Mouse (Mus musculus) forebrain, embryonic 13.5 days (tissue): ENCODE results near the gene Hist1h2bn. TPM values are rescaled to one million over a fixed set of nuclear protein-coding genes. Genes with fewer than 3 reads are reported as not detected.
A peak's percentile ranks its signal among the peaks of the same experiment; 100 is the strongest.
"Not testable (repeated sequence)": the region's sequence is repeated elsewhere in the genome, so short reads cannot be mapped to it uniquely, and the experiment has no call there.

Experiments used
- ATAC-seq: fragments of 200-750 bp; cut with Nextera tagmentation; 2 replicates; pipeline ENCODE4 v1.8.0; 2017
- H3K27ac ChIP-seq: fragments of 300-500 bp; sonication (generic); 2 replicates; pipeline ENCODE4 v1.5.1; 2015; ENCODE audit warnings: inconsistent platforms, mild to moderate bottlenecking, moderate library complexity
- H3K27me3 ChIP-seq: fragments of 300-500 bp; sonication (generic); 2 replicates; pipeline ENCODE4 v1.6.1; 2015; ENCODE audit warnings: mild to moderate bottlenecking, inconsistent platforms
- H3K36me3 ChIP-seq: fragments of 300-500 bp; sonication (generic); 2 replicates; pipeline ENCODE4 v1.6.1; 2015; ENCODE audit warnings: mild to moderate bottlenecking, inconsistent platforms; ENCODE audit not compliant: poor library complexity, severe bottlenecking
- H3K4me1 ChIP-seq: fragments of 300-500 bp; sonication (generic); 2 replicates; pipeline ENCODE4 v1.6.1; 2015; ENCODE audit warnings: inconsistent platforms
- H3K4me2 ChIP-seq: fragments of 300-500 bp; sonication (generic); 2 replicates; pipeline ENCODE4 v1.6.1; 2015; ENCODE audit warnings: inconsistent platforms, mild to moderate bottlenecking, moderate library complexity
- H3K4me3 ChIP-seq: fragments of 300-500 bp; sonication (generic); 2 replicates; pipeline ENCODE4 v1.5.1; 2015; ENCODE audit warnings: mild to moderate bottlenecking, inconsistent platforms
- H3K9ac ChIP-seq: fragments of 300-500 bp; sonication (generic); 2 replicates; pipeline ENCODE4 v1.6.1; 2015; ENCODE audit warnings: mild to moderate bottlenecking, inconsistent platforms
- H3K9me3 ChIP-seq: fragments of 300-500 bp; sonication (generic); replicated peaks from 2 replicates; pipeline ENCODE4 v1.6.1; 2016; ENCODE audit warnings: inconsistent platforms
- WGBS: fragments of 180-500 bp; shearing (Covaris S2); methylation state at CpG from one replicate; pipeline ENCODE4 v1.1.7; 2015; 5-methylcytosine and 5-hydroxymethylcytosine counted together
- microRNA-seq: library from miRNA; unstranded; fragments of <30 nt; microRNA quantifications from one replicate; pipeline ENCODE4, GENCODE M21; 2016
- polyA plus RNA-seq: library from polyadenylated mRNA; unstranded; fragments of >200 nt; fragmentation: Nextera tagmentation; extraction: Ambion mirVana; gene quantifications from 2 replicates; pipeline ENCODE4 v1.2.1, GENCODE M21; 2015

The Hist1h2bn gene
- polyA plus RNA-seq, 1 experiment from 2014 or later: 8.4 TPM

- H3K9me3 ChIP-seq, H3K36me3 ChIP-seq, H3K27me3 ChIP-seq: not testable (repeated sequence)
- under 1% methylated on average over 40 of the region's 63 CpGs for WGBS
- peak within 1 kb of the TSS; percentile 62 for H3K4me2 ChIP-seq
- peak within 1 kb of the TSS; percentile 69 for H3K9ac ChIP-seq
- ATAC-seq: peak; percentile 94
- peak within 1 kb of the TSS; percentile 39 for H3K4me3 ChIP-seq
- peak within 1 kb of the TSS; percentile 90 for H3K27ac ChIP-seq
- peaks cover 50% of the 10 kb centered on the region for H3K4me1 ChIP-seq
Measured at GRCm38 (mm10) chr13:21786899-21787629, 33.1 kb downstream of the Hist1h2bn start, which contains the start of the genes Hist1h2an and Hist1h2bp. Gene Hist1h2an, minus strand, starts transcription at chr13:21787218. Gene Hist1h2bp, plus strand, starts transcription at chr13:21787461.

DNA sequence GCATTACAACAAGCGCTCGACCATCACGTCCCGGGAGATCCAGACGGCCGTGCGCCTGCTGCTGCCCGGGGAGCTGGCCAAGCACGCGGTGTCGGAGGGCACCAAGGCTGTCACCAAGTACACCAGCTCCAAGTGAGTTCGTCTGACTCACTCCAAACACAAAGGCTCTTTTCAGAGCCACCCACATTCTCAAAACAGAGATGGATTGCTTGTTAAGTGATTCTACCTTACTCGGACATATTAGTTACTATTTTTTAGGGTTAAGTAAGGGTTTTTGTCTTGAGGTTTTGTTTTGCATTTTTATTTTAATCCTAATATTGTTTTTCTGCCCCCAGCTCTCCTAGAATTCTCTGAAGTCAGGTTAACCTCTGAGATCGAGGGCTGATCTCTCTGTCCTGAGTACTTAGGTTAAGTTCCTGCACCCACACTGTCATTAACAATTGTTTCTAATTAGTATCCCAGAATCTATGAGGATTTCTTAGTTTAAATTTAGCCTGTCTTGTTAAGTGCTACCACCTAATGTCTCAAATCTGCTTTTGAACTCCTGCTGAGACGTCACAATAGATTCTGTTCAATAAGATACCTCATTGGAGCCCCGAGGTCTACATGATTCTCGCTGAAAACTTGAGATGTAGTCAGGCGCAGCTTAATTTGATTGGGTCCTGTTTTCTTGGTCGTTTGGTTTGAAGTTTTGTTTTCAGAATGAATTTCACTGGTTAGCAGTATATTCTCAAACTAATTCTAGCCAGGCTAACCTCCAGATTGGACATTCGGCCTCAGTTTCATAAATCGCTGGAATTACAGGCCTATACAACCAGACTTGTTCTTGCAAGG is 34.1 kb downstream of the Hist1h2bn start:
- H3K4me2 ChIP-seq: peak overlapping the region; percentile 62
- ATAC-seq: peak; percentile 6; the same call in 1 of the 2 replicates
- H3K27me3 ChIP-seq: no peaks in the 10 kb centered on the region
- WGBS: 7% methylated on average over 17 of the region's 21 CpGs
- no peaks in the 10 kb centered on the region for H3K9me3 ChIP-seq
- H3K4me3 ChIP-seq: peak overlapping the region; percentile 39
- no peaks in the 10 kb centered on the region for H3K36me3 ChIP-seq
- H3K4me1 ChIP-seq: peaks cover 43% of the 10 kb centered on the region
- peak overlapping the region; percentile 48 for H3K9ac ChIP-seq
- H3K27ac ChIP-seq: peak overlapping the region; percentile 87

DNA sequence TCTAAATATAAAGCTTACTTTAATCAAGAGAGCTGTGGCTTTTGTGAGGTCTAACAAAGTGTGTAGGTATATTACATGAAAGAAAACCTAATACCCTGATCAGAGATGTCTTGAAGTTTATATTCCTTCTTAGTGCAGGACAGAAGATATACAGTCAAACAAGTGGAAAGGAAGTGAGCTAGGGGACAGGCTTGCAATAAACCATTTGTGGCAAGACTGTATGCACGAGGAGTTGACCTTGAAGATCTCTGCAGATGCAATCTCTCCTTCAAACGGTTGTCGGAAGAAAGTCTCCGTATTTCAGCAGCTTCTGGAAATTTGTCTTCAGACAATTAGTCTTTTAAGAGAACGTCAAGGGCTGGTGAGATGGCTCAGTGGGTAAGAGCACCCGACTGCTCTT is 36.0 kb downstream of the Hist1h2bn start:
- no peaks in the 10 kb centered on the region for H3K36me3 ChIP-seq
- no peak overlapping the region for H3K9ac ChIP-seq
- no peaks in the 10 kb centered on the region for H3K27me3 ChIP-seq
- ATAC-seq: no peak
- WGBS: 69% methylated on average over 6 of the region's 6 CpGs
- no peak overlapping the region for H3K4me2 ChIP-seq
- no peak overlapping the region for H3K4me3 ChIP-seq
- H3K9me3 ChIP-seq: no peaks in the 10 kb centered on the region
- no peak overlapping the region for H3K27ac ChIP-seq
- H3K4me1 ChIP-seq: peaks cover 33% of the 10 kb centered on the region

- no peak overlapping the region for H3K4me3 ChIP-seq
- no peaks in the 10 kb centered on the region for H3K27me3 ChIP-seq
- H3K27ac ChIP-seq: 0 out of 2 replicates have a peak overlapping the region, but pooled peaks have one; percentile 10
- H3K9ac ChIP-seq: peak overlapping the region; percentile 50
- peak overlapping the region; percentile 43 for H3K4me2 ChIP-seq
- no peaks in the 10 kb centered on the region for H3K9me3 ChIP-seq
- no peak for ATAC-seq
- no peaks in the 10 kb centered on the region for H3K36me3 ChIP-seq
- WGBS: 6% methylated on average over 17 of the region's 18 CpGs
- H3K4me1 ChIP-seq: peaks cover 29% of the 10 kb centered on the region
Measured at GRCm38 (mm10) chr13:21790601-21791283, 36.8 kb downstream of the Hist1h2bn start.

DNA sequence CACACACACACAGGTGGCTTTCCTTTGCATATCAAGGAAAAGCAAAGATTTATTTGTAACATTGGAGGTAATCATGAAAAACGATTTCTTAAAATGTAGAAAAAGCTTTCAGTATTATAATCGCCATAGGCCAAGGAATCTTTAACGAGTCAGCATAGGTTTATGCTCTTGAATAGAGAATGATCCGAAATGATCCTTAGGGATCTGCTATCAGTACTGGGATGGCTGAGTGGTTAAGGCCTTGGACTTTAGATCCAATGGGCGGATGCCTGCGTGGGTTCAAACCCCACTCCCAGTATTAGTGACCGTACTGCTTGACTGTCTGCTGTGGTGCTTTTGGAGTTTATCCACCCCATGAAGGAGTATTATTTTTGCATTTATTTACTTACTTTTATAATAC is 41.7 kb downstream of the Hist1h2bn start:
- H3K4me3 ChIP-seq: no peak overlapping the region
- peaks cover 5% of the 10 kb centered on the region for H3K4me1 ChIP-seq
- no peak for ATAC-seq
- no peaks in the 10 kb centered on the region for H3K27me3 ChIP-seq
- no peak overlapping the region for H3K4me2 ChIP-seq
- H3K9ac ChIP-seq: no peak overlapping the region
- no peak overlapping the region for H3K27ac ChIP-seq
- WGBS: 91% methylated on average over 7 of the region's 7 CpGs
- no peaks in the 10 kb centered on the region for H3K9me3 ChIP-seq
- H3K36me3 ChIP-seq: no peaks in the 10 kb centered on the region

DNA sequence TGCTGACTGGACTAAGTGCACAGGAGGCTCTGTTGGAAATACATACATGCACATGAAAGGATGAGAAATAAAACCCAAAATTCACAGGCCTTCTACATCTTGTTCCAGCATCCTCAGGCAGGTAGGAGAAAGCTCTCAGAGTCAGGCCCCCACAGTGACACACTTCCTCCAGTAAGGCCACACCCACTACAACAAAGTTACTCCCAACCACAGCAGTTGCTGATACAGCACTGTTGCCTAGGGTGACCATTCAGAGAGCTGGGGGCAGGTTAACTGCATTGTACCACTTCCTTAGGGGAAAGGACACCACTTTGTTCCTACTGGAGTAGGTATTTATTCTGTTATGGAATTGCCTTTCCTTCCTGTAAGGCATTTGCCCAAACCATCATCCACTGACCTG is 43.2 kb downstream of the Hist1h2bn start:
- H3K9me3 ChIP-seq, H3K27me3 ChIP-seq, H3K36me3 ChIP-seq, H3K4me3 ChIP-seq, H3K27ac ChIP-seq, H3K9ac ChIP-seq, ATAC-seq, H3K4me1 ChIP-seq, H3K4me2 ChIP-seq: not testable (repeated sequence)

- H3K36me3 ChIP-seq, H3K27ac ChIP-seq, H3K9me3 ChIP-seq, H3K4me2 ChIP-seq, H3K27me3 ChIP-seq, H3K9ac ChIP-seq, H3K4me3 ChIP-seq, H3K4me1 ChIP-seq: not testable (repeated sequence)
- ATAC-seq: peak; percentile 83
- no CpG with 5 or more reads among the region's 4 CpGs for WGBS
Measured at GRCm38 (mm10) chr13:21803058-21803457, 49.1 kb downstream of the Hist1h2bn start.

Small RNA genes lying within 50 kb of the gene (microRNA-seq; reads per million reads assigned to microRNA genes)
- gene Gm44346 (not detected), gene Gm44357 (not detected), gene Gm44367 (not detected), gene Gm44454 (not detected)

Other genes starting within 250 kb of the Hist1h2bn start
- gene Zkscan8, start 223.0 kb upstream of the Hist1h2bn start, polyA plus RNA-seq: 6.1 and 7.4 TPM in 2 replicates
- gene Olfr1366, start 211.3 kb upstream of the Hist1h2bn start, polyA plus RNA-seq: 0.17 and 0.33 TPM in 2 replicates
- gene Olfr1535, start 194.2 kb upstream of the Hist1h2bn start, polyA plus RNA-seq: not detected in 2 replicates
- not detected in 2 replicates for gene Olfr1364, start 172.4 kb upstream of the Hist1h2bn start, polyA plus RNA-seq
- gene Olfr1362, start 140.1 kb upstream of the Hist1h2bn start, polyA plus RNA-seq: not detected in 2 replicates
- gene Olfr11, start 111.6 kb upstream of the Hist1h2bn start, polyA plus RNA-seq: not detected in 2 replicates
- not detected in 2 replicates for gene Olfr1361, start 90.7 kb upstream of the Hist1h2bn start, polyA plus RNA-seq
- not detected in 2 replicates for gene Olfr1360, start 76.7 kb upstream of the Hist1h2bn start, polyA plus RNA-seq
- not detected in 2 replicates for gene Olfr1359, start 56.0 kb upstream of the Hist1h2bn start, polyA plus RNA-seq
- 1.7 and 4.8 TPM in 2 replicates for gene Hist1h2bl, start 38.0 kb upstream of the Hist1h2bn start, polyA plus RNA-seq
- 23.7 and 32.4 TPM in 2 replicates for gene Hist1h2ai, start 37.7 kb upstream of the Hist1h2bn start, polyA plus RNA-seq
- 23.7 and 35.3 TPM in 2 replicates for gene Hist1h3h, start 36.5 kb upstream of the Hist1h2bn start, polyA plus RNA-seq
- gene Hist1h2bm, start 32.1 kb upstream of the Hist1h2bn start, polyA plus RNA-seq: 5.9 and 6.9 TPM in 2 replicates
- gene Hist1h4j, start 19.1 kb upstream of the Hist1h2bn start, polyA plus RNA-seq: 1.3 and 1.9 TPM in 2 replicates
- gene Hist1h4k, start 3.6 kb upstream of the Hist1h2bn start, polyA plus RNA-seq: 6.9 and 11.1 TPM in 2 replicates
- gene Hist1h2ak, start 296 bp upstream of the Hist1h2bn start, polyA plus RNA-seq: 49.6 and 61.0 TPM in 2 replicates
- 37.1 and 38.4 TPM in 2 replicates for gene Hist1h1b, start 26.5 kb downstream of the Hist1h2bn start, polyA plus RNA-seq
- 166 and 192 TPM in 2 replicates for gene Hist1h3i, start 29.2 kb downstream of the Hist1h2bn start, polyA plus RNA-seq
- gene Hist1h2an, start 33.1 kb downstream of the Hist1h2bn start, polyA plus RNA-seq: 12.8 and 16.1 TPM in 2 replicates
- 2.1 and 2.3 TPM in 2 replicates for gene Hist1h2bp, start 33.3 kb downstream of the Hist1h2bn start, polyA plus RNA-seq
- 24.9 and 25.3 TPM in 2 replicates for gene Hist1h2bq, start 56.1 kb downstream of the Hist1h2bn start, polyA plus RNA-seq
- gene Hist1h2ao, start 56.3 kb downstream of the Hist1h2bn start, polyA plus RNA-seq: 1.9 TPM in 1 of 2 replicates, not detected in the other
- not detected in 2 replicates for gene Hist1h4m, start 57.6 kb downstream of the Hist1h2bn start, polyA plus RNA-seq
- 12.8 and 20.2 TPM in 2 replicates for gene Hist1h4n, start 78.1 kb downstream of the Hist1h2bn start, polyA plus RNA-seq
- gene Hist1h2ap, start 79.4 kb downstream of the Hist1h2bn start, polyA plus RNA-seq: 4,205 and 5,125 TPM in 2 replicates
- gene Hist1h2br, start 79.6 kb downstream of the Hist1h2bn start, polyA plus RNA-seq: 24.7 and 27.2 TPM in 2 replicates
- gene Zfp184, start 191.0 kb downstream of the Hist1h2bn start, polyA plus RNA-seq: 25.4 and 29.2 TPM in 2 replicates
- gene Pom121l2, start 227.1 kb downstream of the Hist1h2bn start, polyA plus RNA-seq: 0.09 TPM in 1 of 2 replicates, not detected in the other